Mouse (Mus musculus) layer of hippocampus, postnatal 25 days (tissue): ENCODE data around the gene Ube2r2. TPM values are rescaled to one million over a fixed set of nuclear protein-coding genes. Genes with fewer than 3 reads are reported as not detected.

Experiments
- DNase-seq, 2 experiments: peaks; one replicate each; pipeline ENCODE4 v3.0.0; 2022; ENCODE audit warnings: mixed read lengths in 2 of 2, low spot score in 1 of 2; ENCODE audit errors: extremely low spot score in 1 of 2
- total RNA-seq, 2 experiments: library from RNA; stranded (reverse); gene quantifications; 2 replicates each; pipeline ENCODE4 v1.2.3; 2021

Gene Ube2r2
- total RNA-seq, 2 experiments from 2014 or later, result 76.4 to 77.5 TPM

- DNase-seq, result no peak
These were observed 18.7 kb upstream of the Ube2r2 start for GRCm38 (mm10) chr4:41116817-41117216.

- DNase-seq, result peak; percentile 39 to 72
These were observed 16.7 kb upstream of the Ube2r2 start for GRCm38 (mm10) chr4:41118706-41119292.

DNA sequence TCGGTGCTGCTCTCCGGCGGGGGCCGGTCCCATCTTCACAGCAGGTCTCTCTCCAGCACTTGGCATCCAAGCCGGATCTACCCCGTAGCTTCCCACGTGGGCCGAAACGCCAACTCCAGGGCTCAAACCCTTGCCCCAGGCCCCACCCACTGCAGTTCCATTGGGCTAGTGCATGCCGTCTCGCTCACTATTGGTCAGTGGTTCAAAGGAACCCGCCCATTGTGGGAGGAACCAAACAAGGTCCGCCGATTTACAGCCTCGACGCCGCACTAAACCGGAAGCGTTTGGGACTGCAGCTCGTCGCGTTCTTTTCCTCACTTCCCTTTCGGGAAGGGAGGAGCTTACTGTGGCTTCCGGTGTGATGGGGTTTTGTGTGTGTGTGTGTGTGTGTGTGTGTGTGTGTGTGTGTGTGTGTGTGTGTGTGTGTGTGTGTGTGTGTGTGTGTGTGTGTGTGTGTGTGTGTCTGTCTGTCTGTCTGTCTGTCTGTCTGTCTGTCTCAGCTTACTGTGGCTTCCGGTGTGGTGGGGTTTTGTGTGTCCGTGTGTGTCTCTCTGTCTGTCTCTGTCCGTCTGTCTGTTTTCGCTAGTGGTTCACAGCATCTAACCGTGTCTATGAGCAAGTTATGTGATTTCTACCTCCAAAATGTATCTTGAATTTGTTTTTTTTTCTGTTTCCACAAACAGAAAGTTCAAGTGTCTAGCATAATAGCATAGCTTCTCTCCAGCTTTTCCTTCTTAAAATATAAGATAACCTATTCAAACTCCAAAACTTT lies 11.2 kb upstream of the Ube2r2 start, which contains the start of gene Nol6:
Nol6 (minus strand) TSS at position 276 of the 772 bp plus-strand sequence.
- DNase-seq, result peak; percentile 83 to 86

DNA sequence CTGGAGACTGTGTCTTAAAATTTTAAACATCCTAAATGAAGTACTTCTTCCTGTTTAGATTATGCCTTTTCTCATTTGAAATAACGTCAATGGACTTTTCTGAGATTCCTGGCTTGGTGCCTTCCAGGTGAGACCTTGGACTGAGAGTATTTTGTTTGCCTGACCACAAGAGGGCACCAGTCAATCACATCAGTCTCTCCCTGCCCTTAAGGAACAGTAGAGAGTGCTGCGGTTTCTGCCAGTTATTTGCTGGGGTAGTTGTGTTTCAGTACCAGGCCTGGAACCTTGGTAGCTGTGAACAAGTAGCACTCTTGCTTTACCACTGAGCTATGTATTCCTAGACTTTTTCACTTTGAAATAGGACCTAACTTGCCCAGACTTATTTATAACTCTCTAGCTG lies 6.1 kb upstream of the Ube2r2 start:
- DNase-seq, result peak in 1 of 2 experiments; percentile 55

DNA sequence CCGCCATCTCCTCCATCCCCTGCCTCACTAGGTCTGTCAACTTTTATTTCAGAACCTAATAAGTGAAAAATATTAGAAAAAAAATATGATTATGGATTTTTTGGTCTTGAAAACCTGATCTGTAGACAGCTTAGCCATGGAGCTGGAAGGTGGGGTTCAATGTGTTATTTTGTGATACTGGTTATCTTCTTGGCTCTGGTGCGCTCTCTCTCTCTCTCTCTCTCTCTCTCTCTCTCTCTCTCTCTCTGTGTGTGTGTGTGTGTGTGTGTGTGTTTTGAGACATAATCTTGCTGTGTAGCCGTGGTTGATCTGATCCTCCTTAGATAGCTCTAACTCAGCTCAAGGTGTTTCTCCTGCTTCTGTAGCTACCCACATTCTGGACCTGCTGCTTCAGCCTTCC lies 5.7 kb upstream of the Ube2r2 start:
- no peak for DNase-seq

DNA sequence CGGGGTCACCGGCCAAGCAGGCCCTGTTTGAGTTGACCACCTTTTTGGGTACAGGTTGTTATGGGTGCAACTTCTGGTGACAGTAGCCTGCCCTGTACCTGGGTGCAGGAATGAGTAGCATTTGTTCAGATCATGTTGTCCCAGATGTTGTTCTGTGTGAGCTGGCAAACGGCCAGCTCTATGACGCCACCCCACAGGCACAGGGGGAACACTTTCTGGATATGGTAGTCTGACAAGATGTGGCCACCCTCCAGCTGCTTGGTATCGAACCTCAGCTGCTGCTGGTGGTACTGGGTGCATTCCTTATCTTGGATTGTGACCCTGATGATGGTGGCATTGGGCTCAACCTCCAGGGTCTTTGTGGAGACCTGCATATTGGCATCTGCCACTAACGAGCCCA lies 3.1 kb upstream of the Ube2r2 start:
- no peak for DNase-seq

DNA sequence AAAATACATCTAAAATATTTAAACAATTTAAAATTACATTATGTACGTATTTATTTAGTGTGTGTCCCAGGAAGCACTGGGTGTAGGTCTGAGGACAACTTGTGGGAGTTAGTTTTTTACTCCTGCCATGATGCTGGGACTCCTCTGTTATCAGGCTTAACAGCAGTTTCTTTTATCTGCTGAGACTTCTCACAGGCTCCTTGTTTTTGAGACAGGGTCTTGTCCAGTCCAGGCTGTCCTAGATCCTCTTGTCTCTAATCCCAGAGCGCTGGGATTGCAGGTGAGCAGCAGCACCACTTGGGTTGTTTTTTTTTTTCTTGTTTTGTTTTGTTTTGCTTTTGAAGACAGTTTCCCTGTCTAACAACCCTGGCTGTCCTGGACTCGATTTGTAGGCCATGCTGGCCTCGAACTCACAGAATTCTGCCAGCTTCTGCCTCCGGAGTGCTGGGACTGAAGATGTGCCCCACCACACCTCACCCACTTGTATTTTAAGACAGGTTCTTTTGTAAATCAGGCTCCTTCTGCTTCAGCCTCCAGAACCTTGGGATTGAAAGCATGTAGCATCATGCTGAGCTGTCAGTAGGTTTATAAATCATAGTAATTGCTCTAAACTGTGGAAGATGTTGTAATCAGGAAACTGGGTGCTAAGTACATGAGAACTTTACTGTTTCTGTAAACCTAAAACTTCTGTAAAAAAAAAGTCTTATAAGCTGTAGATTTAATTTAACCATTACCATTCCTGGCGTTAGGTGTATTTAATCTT lies 1.8 kb upstream of the Ube2r2 start:
- DNase-seq, result no peak

GRCm38 (mm10) chr4:41134935-41135710 lies 420 bp upstream of the Ube2r2 start:
- peak; percentile 64 to 73 for DNase-seq

GRCm38 (mm10) chr4:41136454-41136805 lies 887 bp downstream of the Ube2r2 start:
- DNase-seq, result peak; percentile 11 to 29

GRCm38 (mm10) chr4:41136811-41137210 lies 1.3 kb downstream of the Ube2r2 start:
- no peak for DNase-seq

- DNase-seq, result no peak
These were observed 4.8 kb downstream of the Ube2r2 start for GRCm38 (mm10) chr4:41140174-41140875.

DNA sequence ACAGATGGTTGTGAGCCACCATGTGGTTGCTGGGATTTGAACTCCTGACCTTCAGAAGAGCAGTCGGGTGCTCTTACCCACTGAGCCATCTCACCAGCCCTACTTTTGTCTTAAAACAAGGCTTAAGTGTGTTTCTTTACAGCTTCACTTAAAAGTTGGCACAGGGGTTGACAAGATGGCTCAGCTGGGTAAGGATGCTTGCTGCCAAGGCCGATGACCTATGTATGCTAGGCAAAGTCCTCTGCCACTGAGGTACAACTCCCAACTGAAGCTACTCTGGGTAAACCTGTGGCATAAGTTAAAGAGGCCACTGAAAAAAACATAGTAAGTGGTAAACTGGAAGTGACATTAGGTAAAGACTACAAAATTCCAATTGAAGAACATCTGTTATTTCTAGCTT lies 7.1 kb downstream of the Ube2r2 start:
- DNase-seq, result no peak

- DNase-seq, result no peak
These were observed 14.3 kb downstream of the Ube2r2 start for GRCm38 (mm10) chr4:41149891-41150290.

- no peak for DNase-seq
These were observed 15.6 kb downstream of the Ube2r2 start for GRCm38 (mm10) chr4:41151186-41151585.

- DNase-seq, result no peak
These were observed 17.6 kb downstream of the Ube2r2 start for GRCm38 (mm10) chr4:41153146-41153545.

GRCm38 (mm10) chr4:41156961-41157360 lies 21.4 kb downstream of the Ube2r2 start:
- DNase-seq, result no peak

DNA sequence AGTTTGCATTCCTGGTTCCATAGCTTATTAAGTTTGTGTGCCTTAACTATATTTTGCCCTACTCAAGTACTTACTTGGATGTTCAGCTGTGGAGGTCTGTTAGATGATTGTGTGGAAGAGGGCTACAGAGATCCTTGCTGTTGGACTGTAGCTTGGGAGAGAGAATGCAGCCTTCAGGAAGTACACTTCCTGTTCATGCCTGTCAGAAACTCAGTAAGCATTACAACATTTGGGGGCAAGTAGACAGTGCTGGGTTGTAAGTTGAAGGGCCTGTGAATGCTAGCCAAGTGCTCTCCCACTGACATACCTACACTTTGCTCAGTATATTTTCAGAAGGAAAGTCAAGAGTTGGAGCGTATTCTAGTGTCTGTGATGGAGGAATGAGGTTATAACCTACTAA lies 22.7 kb downstream of the Ube2r2 start:
- no peak for DNase-seq

DNA sequence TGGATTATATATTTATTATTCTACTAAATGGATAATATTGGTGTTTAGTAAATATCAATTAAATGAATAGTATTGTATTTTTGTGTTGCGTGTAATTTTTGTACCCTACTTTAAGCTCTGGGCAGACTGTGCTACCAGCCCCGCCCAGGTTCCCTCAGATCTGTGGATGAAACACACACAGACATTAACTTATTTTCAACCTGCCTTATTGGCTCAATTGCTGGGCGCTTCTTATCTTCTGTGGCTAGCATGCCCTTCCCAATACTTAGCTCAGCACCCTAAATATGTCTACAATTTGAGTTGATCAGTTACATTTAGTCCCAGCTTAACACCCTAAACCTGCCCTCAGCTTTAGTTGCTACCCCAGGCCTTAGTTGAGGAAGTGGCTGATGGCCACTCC lies 25.7 kb downstream of the Ube2r2 start:
- no peak for DNase-seq

- no peak for DNase-seq
These were observed 29.4 kb downstream of the Ube2r2 start for GRCm38 (mm10) chr4:41164974-41165373.
